Mouse (Mus musculus): ENCODE measurements around the gene Eya2. TPM values are rescaled to one million over a fixed set of nuclear protein-coding genes. Genes with fewer than 3 reads are reported as not detected.

The Eya2 gene
- polyA plus RNA-seq, 1 experiment from 2014 or later = 21.5 TPM

GRCm38 (mm10) chr2:165641909-165642505 lies 47.2 kb downstream of the Eya2 start:
- H3K4me2 ChIP-seq (ENCODE audit: low read depth, low read length) = 0 out of 2 replicates have a peak overlapping the region, but pooled peaks have one; percentile 1
- no peaks in the 10 kb centered on the region for H3K36me3 ChIP-seq (ENCODE audit: control insufficient read depth, insufficient read depth, low read length)
- no peak overlapping the region; the same call in 1 of the 2 replicates for H3K27ac ChIP-seq (replicated peaks; ENCODE audit: low read depth, low read length)
- H3K27me3 ChIP-seq (replicated peaks; ENCODE audit: control insufficient read depth, insufficient read depth, low read length) = no peaks in the 10 kb centered on the region
- 0 out of 2 replicates have a peak, but pooled peaks cover 4% of the 10 kb centered on the region for H3K9me3 ChIP-seq (ENCODE audit: control insufficient read depth, low read length)
- ATAC-seq (ENCODE audit: low read depth) (no peak), DNase-seq (ENCODE audit: low spot score) (peak; percentile 48)
- H3K9ac ChIP-seq (ENCODE audit: low read depth, low read length) = no peak overlapping the region
- 40% methylated on average over 14 of the region's 14 CpGs for WGBS
- H3K4me3 ChIP-seq (ENCODE audit: low read depth, low read length) = no peak overlapping the region
- peaks cover 11% of the 10 kb centered on the region; the same call in 1 of the 2 replicates for H3K4me1 ChIP-seq (ENCODE audit: control insufficient read depth, insufficient read depth, low read length)

- Histone ChIP-seq H3K36me3 (ENCODE audit: control insufficient read depth, insufficient read depth, low read length) (no peaks in the 10 kb centered on the region), H3K4me1 (ENCODE audit: control insufficient read depth, insufficient read depth, low read length) (peaks cover 16% of the 10 kb centered on the region; the same call in 1 of the 2 replicates), H3K9ac (ENCODE audit: low read depth, low read length) (no peak overlapping the region), H3K9me3 (ENCODE audit: control insufficient read depth, low read length) (no peaks in the 10 kb centered on the region), H3K27ac (replicated peaks; ENCODE audit: low read depth, low read length) (no peak overlapping the region), H3K4me2 (ENCODE audit: low read depth, low read length) (no peak overlapping the region), H3K4me3 (ENCODE audit: low read depth, low read length) (no peak overlapping the region), H3K27me3 (replicated peaks; ENCODE audit: control insufficient read depth, insufficient read depth, low read length) (no peaks in the 10 kb centered on the region)
- WGBS = 65% methylated on average over 3 of the region's 3 CpGs
- ATAC-seq (ENCODE audit: low read depth) = no peak
- DNase-seq (ENCODE audit: low spot score) = no peak
Observed at GRCm38 (mm10) chr2:165643596-165643995, 48.8 kb downstream of the Eya2 start.

DNA sequence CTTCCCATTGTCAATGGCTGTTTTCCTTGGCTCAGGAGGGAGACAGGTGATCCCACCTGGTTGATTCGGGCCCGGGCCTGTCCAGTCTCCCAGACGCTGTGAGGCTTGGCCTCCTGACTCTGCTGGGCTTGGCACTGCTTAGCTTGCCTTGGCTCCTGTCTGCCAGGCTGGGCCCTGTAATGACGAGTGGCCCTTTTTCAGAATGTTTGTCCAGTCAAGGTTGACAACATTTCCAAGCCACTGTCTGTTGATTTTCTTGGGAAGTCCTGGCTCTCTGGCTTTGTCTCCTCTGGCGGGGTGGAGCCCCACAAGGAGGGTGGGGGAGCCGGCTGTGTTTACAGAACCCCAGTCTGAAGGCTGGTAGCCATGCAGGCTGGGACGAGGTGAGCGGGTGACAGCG lies 49.2 kb downstream of the Eya2 start:
- H3K4me1 ChIP-seq (ENCODE audit: control insufficient read depth, insufficient read depth, low read length) = peaks cover 16% of the 10 kb centered on the region; the same call in 1 of the 2 replicates
- H3K27ac ChIP-seq (replicated peaks; ENCODE audit: low read depth, low read length) = no peak overlapping the region
- H3K4me2 ChIP-seq (ENCODE audit: low read depth, low read length) = no peak overlapping the region
- H3K36me3 ChIP-seq (ENCODE audit: control insufficient read depth, insufficient read depth, low read length) = no peaks in the 10 kb centered on the region
- H3K9me3 ChIP-seq (ENCODE audit: control insufficient read depth, low read length) = no peaks in the 10 kb centered on the region
- peak; percentile 33 for DNase-seq (ENCODE audit: low spot score)
- peak; percentile 22; the same call in 1 of the 2 replicates for ATAC-seq (ENCODE audit: low read depth)
- H3K27me3 ChIP-seq (replicated peaks; ENCODE audit: control insufficient read depth, insufficient read depth, low read length) = no peaks in the 10 kb centered on the region
- H3K4me3 ChIP-seq (ENCODE audit: low read depth, low read length) = no peak overlapping the region
- 70% methylated on average over 9 of the region's 9 CpGs for WGBS
- H3K9ac ChIP-seq (ENCODE audit: low read depth, low read length) = no peak overlapping the region

- 69% methylated on average over 11 of the region's 11 CpGs for WGBS
- H3K9me3 ChIP-seq (ENCODE audit: control insufficient read depth, low read length) = no peaks in the 10 kb centered on the region
- no peak overlapping the region for H3K4me2 ChIP-seq (ENCODE audit: low read depth, low read length)
- H3K27ac ChIP-seq (replicated peaks; ENCODE audit: low read depth, low read length) = no peak overlapping the region
- H3K9ac ChIP-seq (ENCODE audit: low read depth, low read length) = no peak overlapping the region
- no peaks in the 10 kb centered on the region for H3K27me3 ChIP-seq (replicated peaks; ENCODE audit: control insufficient read depth, insufficient read depth, low read length)
- no peaks in the 10 kb centered on the region for H3K36me3 ChIP-seq (ENCODE audit: control insufficient read depth, insufficient read depth, low read length)
- DNase-seq (ENCODE audit: low spot score) (no peak), ATAC-seq (ENCODE audit: low read depth) (no peak)
- no peak overlapping the region for H3K4me3 ChIP-seq (ENCODE audit: low read depth, low read length)
- H3K4me1 ChIP-seq (ENCODE audit: control insufficient read depth, insufficient read depth, low read length) = peaks cover 44% of the 10 kb centered on the region
Observed at GRCm38 (mm10) chr2:165651031-165651430, 56.2 kb downstream of the Eya2 start.

- Histone ChIP-seq H3K36me3 (ENCODE audit: control insufficient read depth, insufficient read depth, low read length) (no peaks in the 10 kb centered on the region), H3K27ac (replicated peaks; ENCODE audit: low read depth, low read length) (0 out of 2 replicates have a peak overlapping the region, but pooled peaks have one; percentile 39), H3K9me3 (ENCODE audit: control insufficient read depth, low read length) (no peaks in the 10 kb centered on the region), H3K27me3 (replicated peaks; ENCODE audit: control insufficient read depth, insufficient read depth, low read length) (no peaks in the 10 kb centered on the region), H3K4me3 (ENCODE audit: low read depth, low read length) (no peak overlapping the region), H3K9ac (ENCODE audit: low read depth, low read length) (no peak overlapping the region), H3K4me2 (ENCODE audit: low read depth, low read length) (no peak overlapping the region), H3K4me1 (ENCODE audit: control insufficient read depth, insufficient read depth, low read length) (peaks cover 47% of the 10 kb centered on the region)
- WGBS = 61% methylated on average over 6 of the region's 6 CpGs
- ATAC-seq (ENCODE audit: low read depth) (no peak), DNase-seq (ENCODE audit: low spot score) (no peak)
Observed at GRCm38 (mm10) chr2:165652281-165652680, 57.4 kb downstream of the Eya2 start.

- ATAC-seq (ENCODE audit: low read depth) (peak; percentile 70), DNase-seq (ENCODE audit: low spot score) (peak; percentile 84)
- no peaks in the 10 kb centered on the region for H3K9me3 ChIP-seq (ENCODE audit: control insufficient read depth, low read length)
- no peak overlapping the region for H3K4me2 ChIP-seq (ENCODE audit: low read depth, low read length)
- H3K4me1 ChIP-seq (ENCODE audit: control insufficient read depth, insufficient read depth, low read length) = peaks cover 42% of the 10 kb centered on the region
- WGBS = 19% methylated on average over 14 of the region's 14 CpGs
- H3K4me3 ChIP-seq (ENCODE audit: low read depth, low read length) = no peak overlapping the region
- H3K9ac ChIP-seq (ENCODE audit: low read depth, low read length) = no peak overlapping the region; the same call in 1 of the 2 replicates
- H3K27me3 ChIP-seq (replicated peaks; ENCODE audit: control insufficient read depth, insufficient read depth, low read length) = no peaks in the 10 kb centered on the region
- H3K27ac ChIP-seq (replicated peaks; ENCODE audit: low read depth, low read length) = no peak overlapping the region
- no peaks in the 10 kb centered on the region for H3K36me3 ChIP-seq (ENCODE audit: control insufficient read depth, insufficient read depth, low read length)
Observed at GRCm38 (mm10) chr2:165653001-165653921, 58.4 kb downstream of the Eya2 start.

- Histone ChIP-seq H3K36me3 (ENCODE audit: control insufficient read depth, insufficient read depth, low read length) (no peaks in the 10 kb centered on the region), H3K27me3 (replicated peaks; ENCODE audit: control insufficient read depth, insufficient read depth, low read length) (no peaks in the 10 kb centered on the region), H3K27ac (replicated peaks; ENCODE audit: low read depth, low read length) (no peak overlapping the region), H3K4me1 (ENCODE audit: control insufficient read depth, insufficient read depth, low read length) (peaks cover 42% of the 10 kb centered on the region), H3K9ac (ENCODE audit: low read depth, low read length) (no peak overlapping the region), H3K4me3 (ENCODE audit: low read depth, low read length) (no peak overlapping the region), H3K9me3 (ENCODE audit: control insufficient read depth, low read length) (no peaks in the 10 kb centered on the region), H3K4me2 (ENCODE audit: low read depth, low read length) (no peak overlapping the region)
- DNase-seq (ENCODE audit: low spot score) = no peak
- WGBS = 45% methylated on average over 9 of the region's 9 CpGs
- ATAC-seq (ENCODE audit: low read depth) = no peak
Observed at GRCm38 (mm10) chr2:165654151-165654550, 59.3 kb downstream of the Eya2 start.

DNA sequence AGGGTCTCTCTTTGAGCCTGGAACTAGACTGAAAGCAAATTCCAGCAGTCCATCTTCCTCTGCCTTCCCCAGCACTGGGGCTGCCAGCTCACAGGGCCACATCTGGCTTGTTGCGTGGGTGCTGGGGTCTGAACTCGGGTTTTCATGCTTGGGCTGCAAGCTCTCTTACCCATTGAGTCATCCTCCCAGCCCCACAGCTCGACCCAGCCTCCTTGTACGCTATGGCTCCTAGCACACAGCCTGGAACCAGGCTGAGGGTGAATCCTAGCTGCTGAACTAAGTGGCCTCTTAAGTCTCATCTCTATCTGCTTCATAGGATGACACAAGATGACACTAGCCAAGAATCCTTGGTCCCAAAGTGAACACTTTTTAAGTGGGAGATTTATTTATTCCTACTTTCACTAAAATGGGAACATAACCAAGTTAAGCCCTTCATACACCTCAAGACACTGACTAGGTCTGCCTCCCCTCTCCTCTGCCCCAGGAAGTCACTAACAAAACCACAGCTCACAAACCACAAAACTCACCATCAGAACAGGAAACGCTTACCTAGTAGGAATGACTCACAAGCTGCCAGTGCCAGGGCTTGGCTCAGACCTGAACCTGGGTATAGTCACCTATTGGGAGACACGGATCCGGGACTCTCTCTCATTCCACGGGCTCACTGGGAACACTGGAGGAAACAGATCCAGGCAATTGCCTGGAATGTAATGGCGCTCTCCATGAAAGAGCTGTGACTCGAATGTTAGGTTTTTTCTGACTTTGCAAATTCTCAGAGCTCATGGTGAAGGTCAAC lies 60.1 kb downstream of the Eya2 start:
- Histone ChIP-seq H3K4me3 (ENCODE audit: low read depth, low read length) (no peak overlapping the region), H3K4me2 (ENCODE audit: low read depth, low read length) (no peak overlapping the region), H3K9me3 (ENCODE audit: control insufficient read depth, low read length) (no peaks in the 10 kb centered on the region), H3K27me3 (replicated peaks; ENCODE audit: control insufficient read depth, insufficient read depth, low read length) (no peaks in the 10 kb centered on the region), H3K9ac (ENCODE audit: low read depth, low read length) (no peak overlapping the region), H3K4me1 (ENCODE audit: control insufficient read depth, insufficient read depth, low read length) (peaks cover 42% of the 10 kb centered on the region), H3K27ac (replicated peaks; ENCODE audit: low read depth, low read length) (no peak overlapping the region), H3K36me3 (ENCODE audit: control insufficient read depth, insufficient read depth, low read length) (no peaks in the 10 kb centered on the region)
- DNase-seq (ENCODE audit: low spot score) (no peak), ATAC-seq (ENCODE audit: low read depth) (no peak)
- 73% methylated on average over 10 of the region's 10 CpGs for WGBS

All from embryonic facial prominence, embryonic 14.5 days (tissue).